Mouse (Mus musculus) liver, embryonic 14.5 days (tissue): ENCODE measurements around the gene Klc1. TPM values are rescaled to one million over a fixed set of nuclear protein-coding genes. Genes with fewer than 3 reads are reported as not detected.

ENCODE experiments used
- ATAC-seq: fragments of 200-750 bp; cut with Nextera tagmentation; 2 replicates; pipeline ENCODE4 v1.8.0; 2017; ENCODE audit warnings: moderate number of reproducible peaks, mild to moderate bottlenecking, moderate library complexity; ENCODE audit not compliant: insufficient read depth
- DNase-seq, 3 experiments: peaks; one replicate each; pipeline ENCODE4 v3.0.0-alpha.2; 2012 to 2013; ENCODE audit warnings: low read depth in 3 of 3, low spot score in 3 of 3
- H3K27ac ChIP-seq: fragments of 300-500 bp; sonication (generic); 2 replicates; pipeline ENCODE4 v1.5.1; 2014; ENCODE audit warnings: moderate library complexity, mild to moderate bottlenecking, control low read depth, inconsistent platforms
- H3K27me3 ChIP-seq: fragments of 300-500 bp; sonication (generic); 2 replicates; pipeline ENCODE4 v1.6.1; 2014; ENCODE audit warnings: mild to moderate bottlenecking, low read length, moderate library complexity; ENCODE audit not compliant: control insufficient read depth, insufficient read depth
- H3K36me3 ChIP-seq: fragments of 300-500 bp; sonication (generic); replicated peaks from 2 replicates; pipeline ENCODE4 v1.6.1; 2014; ENCODE audit warnings: low read depth; ENCODE audit not compliant: control insufficient read depth, insufficient read depth
- H3K4me1 ChIP-seq, 2 experiments: fragments of 200-500 bp in 1 of 2; fragments of 300-500 bp in 1 of 2; sonication (generic) in 1 of 2; replicated peaks; 2 replicates each; pipeline ENCODE4 v1.6.1; 2012 to 2014; ENCODE audit warnings: antibody characterized with exemption in 1 of 2, inconsistent platforms in 1 of 2, low read length in 1 of 2; ENCODE audit not compliant: control insufficient read depth in 2 of 2, insufficient read depth in 2 of 2
- H3K4me2 ChIP-seq: fragments of 300-500 bp; sonication (generic); 2 replicates; pipeline ENCODE4 v1.6.1; 2014; ENCODE audit warnings: low read depth, mild to moderate bottlenecking, control low read depth, moderate library complexity
- H3K4me3 ChIP-seq, 2 experiments: fragments of 200-500 bp in 1 of 2; fragments of 300-500 bp in 1 of 2; sonication (generic) in 1 of 2; 2 replicates each; pipeline ENCODE4 v1.5.1; 2012 to 2014; ENCODE audit warnings: low read depth in 2 of 2, low read length in 2 of 2, mild to moderate bottlenecking in 2 of 2, control low read depth in 1 of 2, inconsistent platforms in 1 of 2, moderate library complexity in 1 of 2; ENCODE audit not compliant: insufficient read depth in 1 of 2
- H3K9ac ChIP-seq: fragments of 300-500 bp; sonication (generic); replicated peaks from 2 replicates; pipeline ENCODE4 v1.6.1; 2014; ENCODE audit warnings: mild to moderate bottlenecking, control low read depth, moderate library complexity
- H3K9me3 ChIP-seq: fragments of 300-500 bp; sonication (generic); 2 replicates; pipeline ENCODE4 v1.6.1; 2016; ENCODE audit warnings: low read length, mixed read lengths; ENCODE audit not compliant: control insufficient read depth
- CTCF ChIP-seq: IDR thresholded peaks from 2 replicates; pipeline ENCODE4 v1.5.1; 2016; ENCODE audit warnings: antibody characterized with exemption, low read depth, control low read depth
- EP300 ChIP-seq: IDR thresholded peaks from 2 replicates; pipeline ENCODE4 v1.6.1; 2016; ENCODE audit warnings: antibody characterized with exemption, low read depth
- WGBS: fragments of 180-500 bp; shearing (Covaris S2); extraction: QIAGEN DNeasy Blood & Tissue Kit; methylation state at CpG from one replicate; pipeline ENCODE4 v1.1.7; 2014; ENCODE audit not compliant: insufficient replicate concordance; 5-methylcytosine and 5-hydroxymethylcytosine counted together
- polyA plus RNA-seq, 2 experiments: library from polyadenylated mRNA; depleted of rRNA in 1 of 2; stranded (reverse) in 1 of 2; unstranded in 1 of 2; fragments of >200 nt; fragmentation: Nextera tagmentation in 1 of 2; extraction: Ambion mirVana in 1 of 2; gene quantifications; 2 replicates each; pipeline versions ENCODE4 v1.2.1 to v1.2.3; 2012 to 2014

The Klc1 gene
- polyA plus RNA-seq, 2 experiments, result 14.3 to 16.3 TPM

- DNase-seq (no peak), ATAC-seq (no peak)
- H3K27ac ChIP-seq, result no peak overlapping the region
- no peak overlapping the region for H3K4me3 ChIP-seq
- no peaks in the 10 kb centered on the region for H3K9me3 ChIP-seq
- H3K4me2 ChIP-seq, result no peak overlapping the region
- 85% methylated on average over 13 of the region's 13 CpGs for WGBS
- no peaks in the 10 kb centered on the region for H3K27me3 ChIP-seq
- H3K36me3 ChIP-seq, result peaks cover 49% of the 10 kb centered on the region
- H3K9ac ChIP-seq, result no peak overlapping the region
- H3K4me1 ChIP-seq, result no peaks in the 10 kb centered on the region
- TF ChIP-seq EP300, result no peak
- TF ChIP-seq CTCF, result no peak
These were observed 19.3 kb downstream of the Klc1 start for GRCm38 (mm10) chr12:111777919-111778318.

- H3K4me2 ChIP-seq, result no peak overlapping the region
- no peak overlapping the region for H3K4me3 ChIP-seq
- DNase-seq (no peak), ATAC-seq (no peak)
- H3K9me3 ChIP-seq, result no peaks in the 10 kb centered on the region
- 86% methylated on average over 1 of the region's 1 CpGs for WGBS
- H3K27me3 ChIP-seq, result no peaks in the 10 kb centered on the region
- TF ChIP-seq CTCF, result peak; percentile 63
- no peak for TF ChIP-seq EP300
- H3K9ac ChIP-seq, result no peak overlapping the region
- peaks cover 38% of the 10 kb centered on the region for H3K36me3 ChIP-seq
- no peaks in the 10 kb centered on the region for H3K4me1 ChIP-seq
- no peak overlapping the region for H3K27ac ChIP-seq
These were observed 20.9 kb downstream of the Klc1 start for GRCm38 (mm10) chr12:111779544-111779943.

DNA sequence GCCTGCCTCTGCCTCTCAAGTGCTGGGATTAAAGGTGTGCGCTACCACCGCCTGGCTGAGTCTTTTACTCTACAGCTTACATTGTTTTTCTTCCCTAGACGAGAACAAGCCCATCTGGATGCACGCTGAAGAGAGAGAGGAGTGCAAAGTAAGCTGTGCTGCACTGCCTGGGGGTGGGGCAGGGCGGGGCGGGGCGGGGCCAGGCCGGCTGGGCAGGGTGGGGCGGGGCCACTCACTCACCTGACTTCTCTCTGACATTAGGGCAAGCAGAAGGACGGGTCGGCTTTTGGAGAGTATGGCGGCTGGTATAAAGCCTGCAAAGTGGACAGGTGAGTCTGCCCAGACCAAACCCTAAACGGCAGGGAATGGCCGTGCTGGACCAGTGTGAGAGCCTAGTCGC lies 26.5 kb downstream of the Klc1 start:
- H3K4me1 ChIP-seq, result peaks cover 0 to 9% of the 10 kb centered on the region in 2 experiments; a peak in 3 of 4 replicates
- H3K4me2 ChIP-seq, result no peak overlapping the region
- no peaks in the 10 kb centered on the region for H3K27me3 ChIP-seq
- DNase-seq (no peak), ATAC-seq (no peak)
- TF ChIP-seq CTCF, result no peak
- TF ChIP-seq EP300, result no peak
- peaks cover 27% of the 10 kb centered on the region for H3K36me3 ChIP-seq
- H3K4me3 ChIP-seq, result no peak overlapping the region
- WGBS, result 67% methylated on average over 14 of the region's 15 CpGs
- H3K9ac ChIP-seq, result no peak overlapping the region
- no peaks in the 10 kb centered on the region for H3K9me3 ChIP-seq
- no peak overlapping the region for H3K27ac ChIP-seq

DNA sequence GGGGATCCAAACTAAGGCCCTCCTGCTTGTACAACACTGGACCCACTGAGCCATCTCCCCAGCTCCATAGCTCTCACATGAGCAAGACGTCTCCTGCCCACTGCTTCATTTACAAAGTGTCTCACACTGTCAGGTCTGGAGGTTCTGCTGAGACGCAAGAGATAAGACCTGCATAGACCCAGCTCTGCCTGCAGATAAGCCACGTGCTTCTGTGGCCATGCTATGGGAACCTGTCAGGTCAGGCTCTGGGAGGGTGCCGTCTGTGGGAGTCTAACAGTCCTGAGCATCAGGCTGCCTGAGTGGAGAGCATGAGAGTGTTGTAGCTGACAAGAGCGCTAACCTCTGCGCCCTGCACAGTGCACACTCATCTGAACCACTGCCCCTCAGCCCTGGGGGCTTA lies 28.4 kb downstream of the Klc1 start:
- no peaks in the 10 kb centered on the region for H3K27me3 ChIP-seq
- no peaks in the 10 kb centered on the region for H3K9me3 ChIP-seq
- H3K4me2 ChIP-seq, result no peak overlapping the region
- H3K9ac ChIP-seq, result no peak overlapping the region
- H3K36me3 ChIP-seq, result peaks cover 27% of the 10 kb centered on the region
- no peak overlapping the region for H3K27ac ChIP-seq
- no peak for DNase-seq
- peaks cover 0 to 9% of the 10 kb centered on the region in 2 experiments; a peak in 3 of 4 replicates for H3K4me1 ChIP-seq
- ATAC-seq, result peak; percentile 73
- no peak overlapping the region for H3K4me3 ChIP-seq
- 44% methylated on average over 6 of the region's 6 CpGs for WGBS
- TF ChIP-seq CTCF, result no peak
- TF ChIP-seq EP300, result no peak

DNA sequence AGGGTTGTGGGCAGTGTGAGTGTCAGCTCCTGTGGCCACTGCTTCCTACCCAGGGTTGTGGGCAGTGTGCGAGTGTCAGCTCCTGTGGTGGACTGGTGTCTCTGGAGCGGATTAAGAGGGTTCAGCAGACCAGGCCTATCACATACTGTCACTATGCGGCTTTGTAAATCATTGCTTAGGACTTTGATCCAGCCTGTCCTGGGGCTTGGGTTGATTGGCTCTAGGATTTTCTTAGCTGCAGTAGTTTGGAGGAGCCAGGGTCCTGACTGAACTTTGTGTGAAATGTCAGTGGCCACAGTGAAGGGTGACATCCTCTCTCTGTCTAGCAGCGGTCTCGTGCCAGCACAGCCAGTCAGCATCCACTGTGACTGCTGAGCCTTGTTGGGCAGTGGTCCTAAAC lies 31.4 kb downstream of the Klc1 start:
- DNase-seq (no peak), ATAC-seq (peak; percentile 42)
- Histone ChIP-seq H3K4me2 (no peak overlapping the region), H3K9ac (no peak overlapping the region), H3K27ac (peak overlapping the region; percentile 33; the same call in 1 of the 2 replicates), H3K36me3 (peaks cover 20% of the 10 kb centered on the region), H3K27me3 (no peaks in the 10 kb centered on the region), H3K9me3 (no peaks in the 10 kb centered on the region), H3K4me3 (no peak overlapping the region), H3K4me1 (peaks cover 2 to 9% of the 10 kb centered on the region in 2 experiments; a peak in 3 of 4 replicates)
- 79% methylated on average over 5 of the region's 5 CpGs for WGBS
- no peak for TF ChIP-seq CTCF
- no peak for TF ChIP-seq EP300

DNA sequence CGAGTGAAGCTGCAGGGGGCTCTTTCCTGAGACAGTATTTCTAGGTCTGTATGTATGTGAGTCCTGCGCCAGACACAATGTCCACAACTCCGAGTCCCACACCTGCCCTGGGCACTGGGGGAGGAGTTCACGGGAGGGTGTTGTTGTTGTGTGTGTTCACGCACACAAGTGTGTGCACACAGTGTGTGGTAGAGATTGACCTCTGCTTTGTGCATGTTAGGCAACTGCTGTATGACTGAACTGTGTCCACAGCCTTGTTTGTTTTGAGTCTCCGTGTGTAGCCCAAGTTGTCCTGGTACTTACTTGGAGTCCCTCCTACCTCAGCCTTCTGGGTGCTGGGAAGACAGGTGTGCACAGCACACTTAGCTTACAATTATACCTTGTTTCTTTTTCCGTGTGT lies 32.0 kb downstream of the Klc1 start:
- ATAC-seq (no peak), DNase-seq (no peak)
- no peak for TF ChIP-seq EP300
- no peak for TF ChIP-seq CTCF
- Histone ChIP-seq H3K9me3 (no peaks in the 10 kb centered on the region), H3K27ac (peak overlapping the region; percentile 33; the same call in 1 of the 2 replicates), H3K4me1 (peaks cover 2 to 9% of the 10 kb centered on the region in 2 experiments; a peak in 2 of 4 replicates), H3K4me2 (no peak overlapping the region), H3K36me3 (peaks cover 18% of the 10 kb centered on the region), H3K9ac (no peak overlapping the region), H3K27me3 (no peaks in the 10 kb centered on the region), H3K4me3 (no peak overlapping the region)
- 77% methylated on average over 7 of the region's 7 CpGs for WGBS
